Mouse (Mus musculus): ENCODE results near the gene Slc7a5.

DNA sequence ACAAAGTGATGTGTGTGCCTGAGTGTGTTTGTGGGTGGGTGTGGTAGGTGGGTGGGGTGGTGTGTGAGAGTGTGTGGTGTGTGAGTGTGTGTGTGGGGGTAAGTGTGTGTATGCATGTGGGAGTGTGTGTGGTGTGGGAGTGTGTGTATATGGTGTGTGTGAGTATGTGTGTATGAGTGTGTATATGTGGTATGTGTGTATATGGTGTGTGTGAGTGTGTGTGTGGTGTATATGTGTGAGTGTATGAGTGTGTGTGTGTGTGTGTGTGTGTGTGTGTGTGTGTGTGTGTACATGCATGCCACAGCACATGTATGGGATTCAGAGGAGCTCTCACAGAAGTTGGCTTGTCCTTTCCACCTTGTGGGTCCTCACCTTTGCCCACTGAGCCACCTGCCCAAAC is 60.7 kb downstream of the Slc7a5 start:
- TF ChIP-seq CTCF (IDR thresholded peaks at IDR 0.05; ENCODE audit: low read depth, low read length) (no peak), TAL1 (conservative IDR thresholded peaks at IDR 0.05; ENCODE audit: low read depth, low read length) (no peak), POLR2AphosphoS5 (IDR thresholded peaks at IDR 0.05; ENCODE audit: insufficient replicate concordance, low read depth, low read length) (no peak)

All from G1E (cell line).